Mouse (Mus musculus) lung, adult 2 months (tissue): ENCODE results near the gene Numbl.

Source experiments
- CTCF ChIP-seq: fragments of 200-500 bp; IDR thresholded peaks from 2 replicates; pipeline ENCODE4 v1.5.1; 2011; ENCODE audit warnings: mild to moderate bottlenecking, low read length, control low read depth; ENCODE audit not compliant: insufficient read depth
- POLR2A ChIP-seq: fragments of 200-500 bp; IDR thresholded peaks from 2 replicates; pipeline ENCODE4 v1.6.1; 2011; ENCODE audit warnings: low read depth, mild to moderate bottlenecking, control low read depth, low read length, borderline replicate concordance; ENCODE audit errors: extremely low read depth

GRCm38 (mm10) chr7:27310996-27311535, 52.8 kb downstream of the Numbl start:
- TF ChIP-seq POLR2A (no peak), CTCF (no peak)
